Mouse (Mus musculus) stomach, postnatal 0 days (tissue): Measurements from ENCODE around the gene Klhl9.

Experiments used
- CTCF ChIP-seq: IDR thresholded peaks from 2 replicates; pipeline ENCODE4 v1.5.1; 2016; ENCODE audit warnings: antibody characterized with exemption, low read depth, mild to moderate bottlenecking, moderate library complexity
- EP300 ChIP-seq: optimal IDR thresholded peaks from 2 replicates; pipeline ENCODE3; 2016; ENCODE audit warnings: antibody characterized with exemption

DNA sequence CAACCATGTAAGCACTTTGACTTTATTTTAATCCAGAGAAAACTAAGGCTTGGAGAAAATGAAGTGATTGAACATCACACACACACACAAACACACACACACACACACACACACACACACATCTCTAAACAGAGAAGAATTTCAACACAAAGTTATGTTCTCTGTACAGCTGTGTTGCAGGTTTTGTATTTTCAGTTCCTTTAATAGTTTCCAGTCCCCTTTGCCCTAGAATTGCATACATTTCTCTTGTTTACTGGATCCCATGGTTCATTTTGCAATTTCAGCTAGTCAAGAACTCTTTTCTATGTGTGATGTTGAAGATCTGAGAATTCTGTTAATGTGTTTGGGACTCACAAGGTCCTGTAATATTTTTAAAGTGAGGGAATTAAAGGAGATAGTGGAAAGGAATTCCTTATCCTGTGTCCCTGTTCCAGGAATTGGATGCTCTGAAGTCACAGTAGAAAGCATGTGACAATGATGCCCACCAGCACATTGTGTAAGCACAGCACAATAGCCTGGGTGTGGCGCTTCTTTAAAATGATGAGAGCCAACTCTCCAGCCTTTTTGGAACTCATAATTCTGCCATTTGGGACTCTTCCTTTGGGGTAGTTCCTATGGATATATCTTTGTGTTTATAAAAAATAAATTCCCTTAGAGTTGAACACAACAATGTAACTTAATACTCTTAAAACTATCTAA is 15.0 kb downstream of the Klhl9 start:
- TF ChIP-seq CTCF (no peak), EP300 (no peak)
